Mouse (Mus musculus) testis, adult 2 months (tissue): ENCODE data around the gene 6030468B19Rik.

Experiments
- CTCF ChIP-seq: fragments of 200-500 bp; IDR thresholded peaks from 2 replicates; pipeline ENCODE4 v1.5.1; 2012; ENCODE audit warnings: low read depth, mild to moderate bottlenecking, inconsistent platforms, low read length, moderate library complexity; ENCODE audit not compliant: control insufficient read depth, insufficient read depth, insufficient replicate concordance
- POLR2A ChIP-seq: fragments of 200-500 bp; IDR thresholded peaks from 2 replicates; pipeline ENCODE4 v1.6.1; 2012; ENCODE audit warnings: low read depth, mild to moderate bottlenecking, inconsistent platforms, low read length, moderate library complexity; ENCODE audit not compliant: control insufficient read depth

DNA sequence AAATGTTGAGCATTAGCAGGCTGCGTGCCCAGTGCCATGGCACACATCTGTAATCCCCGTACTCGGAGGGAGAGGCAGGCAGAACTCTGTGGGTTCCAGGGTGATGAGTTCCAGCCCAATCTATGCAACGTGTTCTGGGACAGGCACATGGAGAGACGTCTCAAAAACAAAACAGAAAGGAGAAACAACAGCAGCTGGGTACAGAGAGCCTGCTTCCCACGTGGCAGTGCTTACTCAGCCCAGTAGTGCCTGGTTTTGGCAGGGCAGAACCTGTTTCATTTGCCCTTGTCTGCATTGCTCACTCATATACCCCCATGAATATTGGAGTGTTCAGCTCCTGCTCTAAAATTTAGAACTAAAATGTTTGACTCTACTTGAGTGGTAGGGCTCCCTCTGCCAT, 45.9 kb upstream of the 6030468B19Rik start:
- TF ChIP-seq CTCF = no peak
- no peak for TF ChIP-seq POLR2A
